Comparison of ENCODE assay signal across 8 mouse cellular contexts in genomic region chr11:20112741-20113480, GRCm38 (mm10). TPM values are rescaled to one million over a fixed set of nuclear protein-coding genes. Genes with fewer than 3 reads are reported as not detected.
DNase-seq lines count a peak whose midpoint lies in the region; ATAC-seq and TF ChIP-seq lines count a peak whose summit lies in the region.

TSS of gene Actr2 (minus strand) at chr11:20112913.

- H3K4me2 ChIP-seq in forebrain, embryonic 12.5 days = peak within 1 kb of the TSS; percentile 71
- peak within 1 kb of the TSS; percentile 77 for H3K4me2 ChIP-seq in heart, postnatal 0 days (ENCODE audit: low read depth, low read length)
- peak within 1 kb of the TSS; percentile 81 for H3K4me2 ChIP-seq in liver, embryonic 16.5 days (ENCODE audit: low read depth, low read length)
- peak within 1 kb of the TSS; percentile 85 for H3K4me2 ChIP-seq in neural tube, embryonic 13.5 days

- no peaks in the 10 kb centered on the region for H3K27me3 ChIP-seq in E14TG2a.4 (ENCODE audit: insufficient read depth, low read length)
- H3K27me3 ChIP-seq in forebrain, embryonic 12.5 days = no peaks in the 10 kb centered on the region
- no peaks in the 10 kb centered on the region for H3K27me3 ChIP-seq in heart, postnatal 0 days (ENCODE audit: control insufficient read depth, insufficient read depth, low read length)
- no peaks in the 10 kb centered on the region for H3K27me3 ChIP-seq in liver, embryonic 16.5 days (ENCODE audit: control insufficient read depth, insufficient read depth, low read depth, low read length)
- H3K27me3 ChIP-seq in neural tube, embryonic 13.5 days = no peaks in the 10 kb centered on the region
- no peaks in the 10 kb centered on the region for H3K27me3 ChIP-seq in testis, adult 2 months (ENCODE audit: control insufficient read depth, insufficient read depth, low read length)

- H3K9ac ChIP-seq in forebrain, embryonic 12.5 days = peak within 1 kb of the TSS; percentile 84
- H3K9ac ChIP-seq in heart, postnatal 0 days (replicated peaks; ENCODE audit: low read depth, low read length) = peak within 1 kb of the TSS; percentile 96
- H3K9ac ChIP-seq in liver, embryonic 16.5 days (ENCODE audit: low read depth, low read length) = peak within 1 kb of the TSS; percentile 97
- peak within 1 kb of the TSS; percentile 94 for H3K9ac ChIP-seq in neural tube, embryonic 13.5 days

- peaks cover 24% of the 10 kb centered on the region for H3K36me3 ChIP-seq in E14TG2a.4 (ENCODE audit: insufficient read depth, low read length)
- H3K36me3 ChIP-seq in forebrain, embryonic 12.5 days (replicated peaks) = peaks cover 2% of the 10 kb centered on the region; the same call in 1 of the 2 replicates
- 0 out of 2 replicates have a peak, but pooled peaks cover 4% of the 10 kb centered on the region for H3K36me3 ChIP-seq in heart, postnatal 0 days (replicated peaks; ENCODE audit: control insufficient read depth, insufficient read depth, low read length)
- H3K36me3 ChIP-seq in liver, embryonic 16.5 days (ENCODE audit: control insufficient read depth, insufficient read depth) = no peaks in the 10 kb centered on the region
- H3K36me3 ChIP-seq in neural tube, embryonic 13.5 days = 0 out of 2 replicates have a peak, but pooled peaks cover 5% of the 10 kb centered on the region
- H3K36me3 ChIP-seq in testis, adult 2 months (ENCODE audit: control insufficient read depth, insufficient read depth, low read length) = no peaks in the 10 kb centered on the region

- ATAC-seq in forebrain, embryonic 12.5 days (ENCODE audit: low FRiP score) = peak; percentile 99
- peak; percentile 99 for ATAC-seq in heart, postnatal 0 days (ENCODE audit: insufficient read depth, low read depth)
- ATAC-seq in liver, embryonic 16.5 days (ENCODE audit: low read depth) = peak; percentile 96
- ATAC-seq in neural tube, embryonic 13.5 days (ENCODE audit: low read depth) = peak; percentile 99

- H3K4me1 ChIP-seq in E14TG2a.4 (replicated peaks; ENCODE audit: low read depth, low read length) = peaks cover 71% of the 10 kb centered on the region
- peaks cover 18% of the 10 kb centered on the region for H3K4me1 ChIP-seq in forebrain, embryonic 12.5 days
- peaks cover 10% of the 10 kb centered on the region for H3K4me1 ChIP-seq in heart, postnatal 0 days (ENCODE audit: control insufficient read depth, insufficient read depth)
- H3K4me1 ChIP-seq in liver, embryonic 16.5 days (ENCODE audit: control insufficient read depth, low read depth, low read length) = peaks cover 20% of the 10 kb centered on the region
- H3K4me1 ChIP-seq in neural tube, embryonic 13.5 days (replicated peaks) = peaks cover 26% of the 10 kb centered on the region
- peaks cover 2% of the 10 kb centered on the region for H3K4me1 ChIP-seq in testis, adult 2 months (ENCODE audit: control insufficient read depth, insufficient read depth, low read length)

- H3K4me3 ChIP-seq in E14TG2a.4 (replicated peaks; ENCODE audit: low read length) = peak within 1 kb of the TSS; percentile 93
- peak within 1 kb of the TSS; percentile 85 for H3K4me3 ChIP-seq in forebrain, embryonic 12.5 days (replicated peaks)
- peak within 1 kb of the TSS; percentile 94 for H3K4me3 ChIP-seq in heart, postnatal 0 days (ENCODE audit: low read depth, low read length)
- peak within 1 kb of the TSS; percentile 96 for H3K4me3 ChIP-seq in liver, embryonic 16.5 days (ENCODE audit: low read depth, low read length)
- peak within 1 kb of the TSS; percentile 85 for H3K4me3 ChIP-seq in neural tube, embryonic 13.5 days
- peak within 1 kb of the TSS; percentile 98 for H3K4me3 ChIP-seq in testis, adult 2 months (ENCODE audit: control insufficient read depth, low read depth, low read length)

- TF ChIP-seq POLR2A in testis, adult 2 months (IDR thresholded peaks at IDR 0.05; ENCODE audit: control insufficient read depth, low read depth, low read length) = peak; percentile 64

- TF ChIP-seq CTCF in E14TG2a.4 (conservative IDR thresholded peaks at IDR 0.05; ENCODE audit: low read length) = no peak
- TF ChIP-seq CTCF in heart, postnatal 0 days (IDR thresholded peaks at IDR 0.05; ENCODE audit: low read depth) = no peak
- no peak for TF ChIP-seq CTCF in testis, adult 2 months (IDR thresholded peaks at IDR 0.05; ENCODE audit: control insufficient read depth, insufficient read depth, insufficient replicate concordance, low read depth, low read length)

- peak; percentile 48; the same call in 1 of the 2 replicates for TF ChIP-seq EP300 in heart, postnatal 0 days (IDR thresholded peaks at IDR 0.05; ENCODE audit: low read depth)

- under 1% methylated on average over 55 of the region's 57 CpGs for WGBS in forebrain, embryonic 12.5 days
- WGBS in heart, postnatal 0 days = under 1% methylated on average over 36 of the region's 57 CpGs
- WGBS in liver, embryonic 16.5 days (ENCODE audit: insufficient replicate concordance) = 0% methylated on average over 51 of the region's 57 CpGs
- WGBS in neural tube, embryonic 13.5 days = under 1% methylated on average over 56 of the region's 57 CpGs

- no peaks in the 10 kb centered on the region for H3K9me3 ChIP-seq in E14TG2a.4 (ENCODE audit: low read length)
- H3K9me3 ChIP-seq in forebrain, embryonic 12.5 days = no peaks in the 10 kb centered on the region
- H3K9me3 ChIP-seq in heart, postnatal 0 days (replicated peaks; ENCODE audit: control insufficient read depth, low read length) = no peaks in the 10 kb centered on the region
- no peaks in the 10 kb centered on the region for H3K9me3 ChIP-seq in liver, embryonic 16.5 days (replicated peaks; ENCODE audit: control insufficient read depth, low read length)
- H3K9me3 ChIP-seq in neural tube, embryonic 13.5 days = no peaks in the 10 kb centered on the region

- peak; percentile 96 for DNase-seq in c-Kit-positive CD71-positive TER-119-positive erythroid progenitor cells, embryonic 14.5 days (ENCODE audit: low spot score)
- DNase-seq in heart, postnatal 0 days (ENCODE audit: low spot score) = peak; percentile 98
- DNase-seq in kidney, postnatal 4 days = peak; percentile 98 to 99

- H3K27ac ChIP-seq in forebrain, embryonic 12.5 days = peak within 1 kb of the TSS; percentile 92
- H3K27ac ChIP-seq in heart, postnatal 0 days (ENCODE audit: low read depth) = peak within 1 kb of the TSS; percentile 99
- peak within 1 kb of the TSS; percentile 97 for H3K27ac ChIP-seq in liver, embryonic 16.5 days (ENCODE audit: low read length)
- peak within 1 kb of the TSS; percentile 97 for H3K27ac ChIP-seq in neural tube, embryonic 13.5 days (replicated peaks)
- H3K27ac ChIP-seq in testis, adult 2 months (ENCODE audit: control insufficient read depth, insufficient read depth, low read depth, low read length) = peak within 1 kb of the TSS; percentile 84

RNA-seq across cellular contexts. Expression of gene Actr2, which starts in this region (rescaled TPM):
- 137 and 150 TPM in 2 replicates for polyA plus RNA-seq in forebrain, embryonic 12.5 days (2016; fragmentation: Nextera tagmentation; extraction: Ambion mirVana)
- total RNA-seq in heart, postnatal 0 days (2014; rRNA removed; ENCODE audit: low replicate concordance) = 18.4 and 25.2 TPM in 2 replicates
- 58.8 and 59.7 TPM in 2 replicates for polyA plus RNA-seq in heart, postnatal 0 days (2015; fragmentation: Nextera tagmentation; extraction: Ambion mirVana)
- polyA plus RNA-seq in liver, embryonic 16.5 days (2015; fragmentation: Nextera tagmentation; extraction: Ambion mirVana) = 39.9 and 56.3 TPM in 2 replicates
- polyA plus RNA-seq in neural tube, embryonic 13.5 days (2015; fragmentation: Nextera tagmentation; extraction: Ambion mirVana) = 159 and 177 TPM in 2 replicates
- 8.0 and 11.3 TPM in 2 replicates for polyA plus RNA-seq in testis, adult 2 months (2012; rRNA removed)

Comparison
In these comparisons a context has a peak if more than half of its experiments do, and no peak if none do; other contexts are left out.
1. Peak in every context shown above with its lines: DNase-seq, ATAC-seq, H3K4me3 ChIP-seq and H3K27ac ChIP-seq.